In the genomic region with DNA sequence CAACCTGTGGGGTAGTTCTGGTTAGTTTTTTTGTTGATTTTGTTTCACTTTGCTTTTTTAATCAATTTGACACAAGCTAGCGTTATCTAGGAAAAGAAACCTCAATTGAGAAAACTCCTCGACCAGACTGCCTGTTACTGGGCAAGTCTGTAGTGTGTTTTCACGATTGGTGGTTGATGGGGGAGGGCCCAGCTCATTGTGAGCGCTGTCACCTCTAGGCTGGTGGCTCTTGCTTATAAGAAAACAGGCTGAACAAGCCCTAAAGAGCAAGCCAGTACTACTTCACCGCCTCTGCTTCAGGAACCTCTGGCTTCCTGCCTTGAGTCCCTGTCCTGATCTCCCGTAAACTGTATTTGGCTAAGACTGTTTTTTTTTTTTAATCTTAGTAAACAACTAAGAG, we compare ENCODE assay signal across 13 mouse cellular contexts. TPM values are rescaled to one million over a fixed set of nuclear protein-coding genes. Genes with fewer than 3 reads are reported as not detected.
A peak's percentile ranks its signal among the peaks of the same experiment; 100 is the strongest.
DNase-seq lines count a peak whose midpoint lies in the region; ATAC-seq and TF ChIP-seq lines count a peak whose summit lies in the region.
"Had no signal": no experiment of that assay in that cellular context is flagged by ENCODE, and none has a peak within 500 bp of the region (broad histone marks: within the 10 kb centered on the region; RNA-seq: fewer than 3 reads in every experiment).

No protein-coding gene starts in this region.

- no peak overlapping the region for H3K27ac ChIP-seq in liver, embryonic 13.5 days
- no peak overlapping the region for H3K27ac ChIP-seq in liver, postnatal 0 days (ENCODE audit: low read depth)
- H3K27ac ChIP-seq in forebrain, embryonic 14.5 days (ENCODE audit: low read depth, low read length), result no peak overlapping the region
- H3K27ac ChIP-seq in midbrain, embryonic 14.5 days (replicated peaks; ENCODE audit: low read depth, low read length), result no peak overlapping the region

- 7% methylated on average over 6 of the region's 6 CpGs for WGBS in liver, embryonic 13.5 days (ENCODE audit: insufficient replicate concordance)
- 14% methylated on average over 6 of the region's 6 CpGs for WGBS in liver, postnatal 0 days (ENCODE audit: insufficient replicate concordance)
- 2% methylated on average over 6 of the region's 6 CpGs for WGBS in forebrain, embryonic 14.5 days
- WGBS in midbrain, embryonic 14.5 days, result 8% methylated on average over 6 of the region's 6 CpGs

- peak; percentile 5 for DNase-seq in liver, embryonic 13.5 days
- DNase-seq in liver, postnatal 0 days, result no peak
- DNase-seq in c-Kit-positive CD71-positive TER-119-negative erythroid progenitor cells, embryonic 14.5 days (ENCODE audit: low read depth), result peak; percentile 31
- DNase-seq in forebrain, embryonic 14.5 days (ENCODE audit: low spot score), result peak; percentile 51
- peak; percentile 39 for DNase-seq in midbrain, embryonic 14.5 days
- no peak for DNase-seq in natural killer cell, adult 2 months (ENCODE audit: low spot score in 2 of 2)
- no peak for DNase-seq in heart, adult 11 months
- no peak for DNase-seq in adrenal gland, adult (ENCODE audit: inconsistent age in 2 of 2, low spot score in 1 of 2)
- DNase-seq: cerebellum, adult 11-12 months; right cerebral cortex, adult 18-20 months had no signal

- ATAC-seq in liver, embryonic 13.5 days (ENCODE audit: low read depth), result 0 out of 2 replicates have a peak, but pooled peaks have one; percentile 39
- ATAC-seq in liver, postnatal 0 days, result no peak
- 0 out of 2 replicates have a peak, but pooled peaks have one; percentile 44 for ATAC-seq in forebrain, embryonic 14.5 days
- no peak for ATAC-seq in midbrain, embryonic 14.5 days (ENCODE audit: low FRiP score, low TSS enrichment)
- ATAC-seq: activated CD4-positive, CD25-positive, alpha-beta regulatory T cell, adult 4 months had no signal

- no peak overlapping the region for H3K4me2 ChIP-seq in liver, embryonic 13.5 days
- H3K4me2 ChIP-seq in liver, postnatal 0 days (ENCODE audit: low read depth, low read length), result no peak overlapping the region
- H3K4me2 ChIP-seq in forebrain, embryonic 14.5 days (ENCODE audit: low read length), result peak overlapping the region; percentile 31
- H3K4me2 ChIP-seq in midbrain, embryonic 14.5 days (ENCODE audit: low read length), result 0 out of 2 replicates have a peak overlapping the region, but pooled peaks have one; percentile 11

- no peak overlapping the region for H3K9ac ChIP-seq in liver, embryonic 13.5 days
- no peak overlapping the region for H3K9ac ChIP-seq in liver, postnatal 0 days (replicated peaks)
- no peak overlapping the region for H3K9ac ChIP-seq in forebrain, embryonic 14.5 days (ENCODE audit: low read length)
- H3K9ac ChIP-seq in midbrain, embryonic 14.5 days (replicated peaks; ENCODE audit: low read length), result no peak overlapping the region

- TF ChIP-seq EP300 in liver, postnatal 0 days (IDR thresholded peaks at IDR 0.05; ENCODE audit: low read depth), result no peak

- no peak for TF ChIP-seq CTCF in liver, postnatal 0 days (IDR thresholded peaks at IDR 0.05; ENCODE audit: low read depth)

- H3K9me3 ChIP-seq in liver, embryonic 13.5 days (replicated peaks), result no peaks in the 10 kb centered on the region
- no peaks in the 10 kb centered on the region for H3K9me3 ChIP-seq in liver, postnatal 0 days (ENCODE audit: low read length)
- no peaks in the 10 kb centered on the region for H3K9me3 ChIP-seq in forebrain, embryonic 14.5 days (replicated peaks; ENCODE audit: control insufficient read depth, low read length)
- H3K9me3 ChIP-seq in midbrain, embryonic 14.5 days (ENCODE audit: control insufficient read depth, low read length), result no peaks in the 10 kb centered on the region

- H3K36me3 ChIP-seq in liver, embryonic 13.5 days, result no peaks in the 10 kb centered on the region
- no peaks in the 10 kb centered on the region for H3K36me3 ChIP-seq in liver, postnatal 0 days (replicated peaks; ENCODE audit: insufficient read depth, low read length)
- H3K36me3 ChIP-seq in forebrain, embryonic 14.5 days (ENCODE audit: control insufficient read depth, insufficient read depth, low read length), result no peaks in the 10 kb centered on the region
- no peaks in the 10 kb centered on the region for H3K36me3 ChIP-seq in midbrain, embryonic 14.5 days (ENCODE audit: control insufficient read depth, insufficient read depth, low read length)

- H3K27me3 ChIP-seq in liver, embryonic 13.5 days, result no peaks in the 10 kb centered on the region
- H3K27me3 ChIP-seq in liver, postnatal 0 days (ENCODE audit: insufficient read depth, low read length), result no peaks in the 10 kb centered on the region
- H3K27me3 ChIP-seq in forebrain, embryonic 14.5 days (replicated peaks; ENCODE audit: control insufficient read depth, insufficient read depth, low read length), result no peaks in the 10 kb centered on the region
- H3K27me3 ChIP-seq in midbrain, embryonic 14.5 days (ENCODE audit: control insufficient read depth, insufficient read depth, low read length), result no peaks in the 10 kb centered on the region

- no peak overlapping the region for H3K4me3 ChIP-seq in liver, embryonic 13.5 days (replicated peaks)
- H3K4me3 ChIP-seq in liver, postnatal 0 days (ENCODE audit: low read depth, low read length), result no peak overlapping the region
- no peak overlapping the region for H3K4me3 ChIP-seq in forebrain, embryonic 14.5 days (ENCODE audit: low read depth, low read length)
- no peak overlapping the region for H3K4me3 ChIP-seq in midbrain, embryonic 14.5 days (replicated peaks; ENCODE audit: low read depth, low read length)

- no peaks in the 10 kb centered on the region for H3K4me1 ChIP-seq in liver, embryonic 13.5 days (replicated peaks)
- no peaks in the 10 kb centered on the region for H3K4me1 ChIP-seq in liver, postnatal 0 days (ENCODE audit: insufficient read depth)
- H3K4me1 ChIP-seq in forebrain, embryonic 14.5 days (ENCODE audit: control insufficient read depth, insufficient read depth, low read length), result peaks cover 13% of the 10 kb centered on the region
- H3K4me1 ChIP-seq in midbrain, embryonic 14.5 days (ENCODE audit: control insufficient read depth, insufficient read depth, low read length), result peaks cover 13% of the 10 kb centered on the region; the same call in 1 of the 2 replicates

RNA-seq across cellular contexts. Expression of gene Spp2, which starts 40.7 kb away (rescaled TPM):
- 176 and 187 TPM in 2 replicates for polyA plus RNA-seq in liver, embryonic 13.5 days (2015; fragmentation: Nextera tagmentation; extraction: Ambion mirVana)
- polyA plus RNA-seq in liver, postnatal 0 days (2015; fragmentation: Nextera tagmentation; extraction: Ambion mirVana), result 738 and 756 TPM in 2 replicates
- polyA plus RNA-seq in forebrain, embryonic 14.5 days (2014; fragmentation: Nextera tagmentation; extraction: Ambion mirVana), result 0.32 and 0.38 TPM in 2 replicates
- polyA plus RNA-seq in midbrain, embryonic 14.5 days (2014; fragmentation: Nextera tagmentation; extraction: Ambion mirVana), result 0.47 and 0.81 TPM in 2 replicates
- polyA plus RNA-seq: activated CD4-positive, CD25-positive, alpha-beta regulatory T cell, adult 4 months; heart, embryonic 14.5 days; limb, embryonic 11.5 days had no signal

Comparison
In these comparisons a context has a peak if more than half of its experiments do, and no peak if none do; other contexts are left out.
1. ATAC-seq: peak in liver, embryonic 13.5 days (single experiment) and forebrain, embryonic 14.5 days (single experiment); none in liver, postnatal 0 days (single experiment) and midbrain, embryonic 14.5 days (single experiment).
2. DNase-seq: peak in liver, embryonic 13.5 days (single experiment), c-Kit-positive CD71-positive TER-119-negative erythroid progenitor cells, embryonic 14.5 days (single experiment), forebrain, embryonic 14.5 days (single experiment) and midbrain, embryonic 14.5 days (single experiment); none in liver, postnatal 0 days (single experiment), natural killer cell, adult 2 months (0 of 2), heart, adult 11 months (single experiment) and adrenal gland, adult (0 of 2).
3. H3K4me2 ChIP-seq: peak in forebrain, embryonic 14.5 days (single experiment) and midbrain, embryonic 14.5 days (single experiment); none in liver, embryonic 13.5 days (single experiment) and liver, postnatal 0 days (single experiment).
4. RNA of gene Spp2, which starts 40.7 kb away (polyA plus RNA-seq): 738 to 756 TPM in liver, postnatal 0 days and 176 to 187 TPM in liver, embryonic 13.5 days; 0.47 to 0.81 TPM in midbrain, embryonic 14.5 days and 0.32 to 0.38 TPM in forebrain, embryonic 14.5 days; every median in the first group is over 10 times any median in the second.